Mouse (Mus musculus): ENCODE results near the gene Acot2. TPM values are rescaled to one million over a fixed set of nuclear protein-coding genes. Genes with fewer than 3 reads are reported as not detected.
"Not testable (repeated sequence)": the region's sequence is repeated elsewhere in the genome, so short reads cannot be mapped to it uniquely, and the experiment has no call there.

Acot2 gene
- polyA plus RNA-seq (2016; fragmentation: Nextera tagmentation; extraction: Ambion mirVana): 23.1 and 35.2 TPM in 2 replicates

GRCm38 (mm10) chr12:83987583-83988441, at the start of gene Acot2:
TSS of gene Acot2 (plus strand) at chr12:83987861.
- H3K27me3 ChIP-seq (ENCODE audit: insufficient read depth, poor library complexity, severe bottlenecking): no peaks in the 10 kb centered on the region
- under 1% methylated on average over 80 of the region's 80 CpGs for WGBS
- DNase-seq (ENCODE audit: low spot score): peak; percentile 91
- H3K9me3 ChIP-seq: no peaks in the 10 kb centered on the region
- H3K27ac ChIP-seq: peak within 1 kb of the TSS; percentile 94
- H3K4me3 ChIP-seq: peak within 1 kb of the TSS; percentile 69
- peaks cover 11% of the 10 kb centered on the region for H3K4me1 ChIP-seq
- peaks cover 9% of the 10 kb centered on the region for H3K36me3 ChIP-seq

- not testable (repeated sequence) for H3K9me3 ChIP-seq; H3K4me3 ChIP-seq; H3K4me1 ChIP-seq; H3K36me3 ChIP-seq; H3K27me3 ChIP-seq (ENCODE audit: insufficient read depth, poor library complexity, severe bottlenecking); H3K27ac ChIP-seq; DNase-seq (ENCODE audit: low spot score)
- WGBS: 37% methylated on average over 1 of the region's 1 CpGs
These were observed 49.1 kb upstream of the Acot2 start for GRCm38 (mm10) chr12:83938592-83938991.

- H3K4me3 ChIP-seq: no peak overlapping the region
- WGBS: 70% methylated on average over 2 of the region's 2 CpGs
- peaks cover 4% of the 10 kb centered on the region; the same call in 1 of the 2 replicates for H3K4me1 ChIP-seq
- no peaks in the 10 kb centered on the region for H3K9me3 ChIP-seq
- no peaks in the 10 kb centered on the region for H3K36me3 ChIP-seq
- no peaks in the 10 kb centered on the region for H3K27me3 ChIP-seq (ENCODE audit: insufficient read depth, poor library complexity, severe bottlenecking)
- H3K27ac ChIP-seq: no peak overlapping the region
- no peak for DNase-seq (ENCODE audit: low spot score)
These were observed 48.3 kb upstream of the Acot2 start for GRCm38 (mm10) chr12:83939332-83939731.

GRCm38 (mm10) chr12:83940031-83940430, 47.6 kb upstream of the Acot2 start:
- WGBS: 67% methylated on average over 4 of the region's 4 CpGs
- Histone ChIP-seq H3K4me1 (peaks cover 4% of the 10 kb centered on the region; the same call in 1 of the 2 replicates), H3K27me3 (ENCODE audit: insufficient read depth, poor library complexity, severe bottlenecking) (no peaks in the 10 kb centered on the region), H3K9me3 (no peaks in the 10 kb centered on the region), H3K36me3 (no peaks in the 10 kb centered on the region), H3K27ac (no peak overlapping the region), H3K4me3 (no peak overlapping the region)
- DNase-seq (ENCODE audit: low spot score): no peak

- Histone ChIP-seq H3K9me3 (no peaks in the 10 kb centered on the region), H3K27me3 (ENCODE audit: insufficient read depth, poor library complexity, severe bottlenecking) (no peaks in the 10 kb centered on the region), H3K4me3 (no peak overlapping the region), H3K36me3 (no peaks in the 10 kb centered on the region), H3K27ac (no peak overlapping the region), H3K4me1 (peaks cover 4% of the 10 kb centered on the region)
- 74% methylated on average over 3 of the region's 3 CpGs for WGBS
- DNase-seq (ENCODE audit: low spot score): no peak
These were observed 45.7 kb upstream of the Acot2 start for GRCm38 (mm10) chr12:83941938-83942337.

GRCm38 (mm10) chr12:83947260-83947811, 40.3 kb upstream of the Acot2 start:
- no peak for DNase-seq (ENCODE audit: low spot score)
- H3K27me3 ChIP-seq (ENCODE audit: insufficient read depth, poor library complexity, severe bottlenecking): no peaks in the 10 kb centered on the region
- H3K4me3 ChIP-seq: no peak overlapping the region
- H3K27ac ChIP-seq: peak overlapping the region; percentile 47; the same call in 1 of the 2 replicates
- no peaks in the 10 kb centered on the region for H3K9me3 ChIP-seq
- H3K4me1 ChIP-seq: peaks cover 23% of the 10 kb centered on the region
- peaks cover 6% of the 10 kb centered on the region for H3K36me3 ChIP-seq
- 66% methylated on average over 8 of the region's 8 CpGs for WGBS

GRCm38 (mm10) chr12:83949043-83949442, 38.6 kb upstream of the Acot2 start:
- Histone ChIP-seq H3K4me3 (no peak overlapping the region), H3K27ac (no peak overlapping the region), H3K36me3 (peaks cover 19% of the 10 kb centered on the region), H3K27me3 (ENCODE audit: insufficient read depth, poor library complexity, severe bottlenecking) (no peaks in the 10 kb centered on the region), H3K4me1 (peaks cover 36% of the 10 kb centered on the region), H3K9me3 (no peaks in the 10 kb centered on the region)
- WGBS: 50% methylated on average over 4 of the region's 4 CpGs
- DNase-seq (ENCODE audit: low spot score): no peak

- Histone ChIP-seq H3K27me3 (ENCODE audit: insufficient read depth, poor library complexity, severe bottlenecking) (no peaks in the 10 kb centered on the region), H3K36me3 (peaks cover 19% of the 10 kb centered on the region), H3K27ac (peak overlapping the region; percentile 97), H3K4me1 (peaks cover 36% of the 10 kb centered on the region), H3K4me3 (peak overlapping the region; percentile 94), H3K9me3 (no peaks in the 10 kb centered on the region)
- no peak for DNase-seq (ENCODE audit: low spot score)
- WGBS: 31% methylated on average over 11 of the region's 11 CpGs
These were observed 37.7 kb upstream of the Acot2 start for GRCm38 (mm10) chr12:83949776-83950492.

GRCm38 (mm10) chr12:83950493-83950839, 37.2 kb upstream of the Acot2 start, which contains the start of gene Riox1:
TSS of gene Riox1 (plus strand) at chr12:83950608.
- Histone ChIP-seq H3K9me3 (no peaks in the 10 kb centered on the region), H3K36me3 (peaks cover 19% of the 10 kb centered on the region), H3K4me3 (peak within 1 kb of the TSS; percentile 94), H3K4me1 (peaks cover 39% of the 10 kb centered on the region), H3K27me3 (ENCODE audit: insufficient read depth, poor library complexity, severe bottlenecking) (no peaks in the 10 kb centered on the region), H3K27ac (peak within 1 kb of the TSS; percentile 97)
- peak; percentile 91 for DNase-seq (ENCODE audit: low spot score)
- WGBS: under 1% methylated on average over 37 of the region's 37 CpGs

GRCm38 (mm10) chr12:83950840-83951701, 36.6 kb upstream of the Acot2 start:
- DNase-seq (ENCODE audit: low spot score): peak; percentile 85
- WGBS: under 1% methylated on average over 105 of the region's 116 CpGs
- H3K27me3 ChIP-seq (ENCODE audit: insufficient read depth, poor library complexity, severe bottlenecking): no peaks in the 10 kb centered on the region
- H3K36me3 ChIP-seq: peaks cover 19% of the 10 kb centered on the region
- H3K27ac ChIP-seq: peak overlapping the region; percentile 97
- peaks cover 44% of the 10 kb centered on the region for H3K4me1 ChIP-seq
- H3K9me3 ChIP-seq: no peaks in the 10 kb centered on the region
- peak overlapping the region; percentile 94 for H3K4me3 ChIP-seq

GRCm38 (mm10) chr12:83951711-83952575, 35.7 kb upstream of the Acot2 start:
- WGBS: 45% methylated on average over 32 of the region's 32 CpGs
- H3K27ac ChIP-seq: peak overlapping the region; percentile 97
- peaks cover 19% of the 10 kb centered on the region for H3K36me3 ChIP-seq
- no peaks in the 10 kb centered on the region for H3K27me3 ChIP-seq (ENCODE audit: insufficient read depth, poor library complexity, severe bottlenecking)
- DNase-seq (ENCODE audit: low spot score): no peak
- H3K4me1 ChIP-seq: peaks cover 44% of the 10 kb centered on the region
- no peaks in the 10 kb centered on the region for H3K9me3 ChIP-seq
- peak overlapping the region; percentile 94 for H3K4me3 ChIP-seq

All from heart, embryonic 10.5 days (tissue).